Mouse (Mus musculus) CH12.LX (cell line): Measurements from ENCODE around the gene Nps.

ENCODE experiments used
- CHD2 ChIP-seq: IDR thresholded peaks from 2 replicates; pipeline ENCODE4 v1.6.1; 2011; ENCODE audit warnings: low read length, improper control_type of control experiment
- CTCF ChIP-seq, 2 experiments: IDR thresholded peaks in 1 of 2; conservative IDR thresholded peaks in 1 of 2; 2 replicates each; pipeline ENCODE4 v1.5.1; 2011 to 2012; ENCODE audit warnings: low read depth in 2 of 2, low read length in 2 of 2, improper control_type of control experiment in 1 of 2, inconsistent platforms in 1 of 2, mild to moderate bottlenecking in 1 of 2, moderate library complexity in 1 of 2
- JUN ChIP-seq: IDR thresholded peaks from 2 replicates; pipeline ENCODE4 v1.6.1; 2011; ENCODE audit warnings: low read depth, mild to moderate bottlenecking, low read length, improper control_type of control experiment, moderate library complexity; ENCODE audit not compliant: insufficient read depth
- NRF1 ChIP-seq: IDR thresholded peaks from 2 replicates; pipeline ENCODE4 v1.6.1; 2014; ENCODE audit warnings: low read depth, mild to moderate bottlenecking, inconsistent platforms, low read length, improper control_type of control experiment, moderate library complexity
- POLR2A ChIP-seq: IDR thresholded peaks from 2 replicates; pipeline ENCODE4 v1.6.1; 2011; ENCODE audit warnings: low read depth, mild to moderate bottlenecking, improper control_type of control experiment, low read length
- RAD21 ChIP-seq: IDR thresholded peaks from 2 replicates; pipeline ENCODE4 v1.6.1; 2011; ENCODE audit warnings: low read depth, mild to moderate bottlenecking, low read length, improper control_type of control experiment, moderate library complexity
- TBP ChIP-seq: conservative IDR thresholded peaks from 2 replicates; pipeline ENCODE4 v1.6.1; 2011; ENCODE audit warnings: low read depth, low read length, improper control_type of control experiment
- TCF12 ChIP-seq: IDR thresholded peaks from 2 replicates; pipeline ENCODE4 v1.6.1; 2014; ENCODE audit warnings: low read depth, mild to moderate bottlenecking, inconsistent platforms, low read length, improper control_type of control experiment
- USF1 ChIP-seq: IDR thresholded peaks from 2 replicates; pipeline ENCODE4 v1.6.1; 2014; ENCODE audit warnings: low read depth, mild to moderate bottlenecking, inconsistent platforms, low read length, improper control_type of control experiment
- ZMIZ1 ChIP-seq: IDR thresholded peaks from 2 replicates; pipeline ENCODE4 v1.6.1; 2012; ENCODE audit warnings: low read depth, mild to moderate bottlenecking, inconsistent platforms, low read length, improper control_type of control experiment
- ZNF384 ChIP-seq: IDR thresholded peaks from 2 replicates; pipeline ENCODE4 v1.6.1; 2012; ENCODE audit warnings: low read depth, low read length, improper control_type of control experiment, inconsistent platforms

- TF ChIP-seq TCF12 = no peak
- TF ChIP-seq ZNF384 = no peak
- no peak for TF ChIP-seq JUN
- no peak for TF ChIP-seq POLR2A
- TF ChIP-seq CTCF (conservative IDR thresholded peaks at IDR 0.05 in 1 of 2, IDR thresholded peaks at IDR 0.05 in 1 of 2; ENCODE audit: low read depth in 2 of 2, low read length in 2 of 2) = no peak
- no peak for TF ChIP-seq NRF1
- no peak for TF ChIP-seq ZMIZ1
- TF ChIP-seq CHD2 = no peak
- no peak for TF ChIP-seq RAD21
- no peak for TF ChIP-seq USF1
- TF ChIP-seq TBP = no peak
Measured at GRCm38 (mm10) chr7:135212505-135212904, 46.0 kb upstream of the Nps start.
